Mouse (Mus musculus) ES-Bruce4 (cell line): ENCODE results near the gene Impg1.
A peak's percentile ranks its signal among the peaks of the same experiment; 100 is the strongest.

Experiments
- CTCF ChIP-seq: IDR thresholded peaks from one replicate; pipeline ENCODE4 v1.8.1; 2011; ENCODE audit warnings: low read depth, low read length
- EP300 ChIP-seq: IDR thresholded peaks from 2 replicates; pipeline ENCODE4 v1.6.1; 2011; ENCODE audit warnings: low read depth, low read length; ENCODE audit not compliant: insufficient read depth
- POLR2A ChIP-seq: IDR thresholded peaks from one replicate; pipeline ENCODE4 v1.8.1; 2011; ENCODE audit warnings: low read length; ENCODE audit not compliant: insufficient read depth

DNA sequence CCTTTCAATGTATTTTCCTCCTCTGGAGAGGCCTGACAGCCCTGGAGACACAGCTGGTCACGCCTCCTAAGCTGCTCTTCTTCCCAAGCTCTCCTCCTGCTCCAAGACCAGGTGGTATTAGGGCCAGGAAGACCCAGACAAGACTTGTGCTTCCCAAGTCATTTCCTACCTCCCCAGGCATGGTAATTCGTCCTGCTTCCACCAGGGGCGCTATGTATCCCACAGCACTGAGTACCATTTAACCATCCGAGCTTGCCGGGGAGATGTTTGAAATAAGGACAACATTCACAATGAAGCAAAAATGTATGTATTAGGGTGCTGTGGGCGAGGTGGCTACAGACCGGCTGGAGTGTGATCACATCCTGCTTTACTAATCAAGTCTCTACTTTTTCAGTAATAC lies 79.3 kb downstream of the Impg1 start:
- peak; percentile 74 for TF ChIP-seq CTCF
- TF ChIP-seq EP300 = no peak
- no peak for TF ChIP-seq POLR2A
